Comparison of ENCODE assay signal across 8 mouse cellular contexts in the genomic region with DNA sequence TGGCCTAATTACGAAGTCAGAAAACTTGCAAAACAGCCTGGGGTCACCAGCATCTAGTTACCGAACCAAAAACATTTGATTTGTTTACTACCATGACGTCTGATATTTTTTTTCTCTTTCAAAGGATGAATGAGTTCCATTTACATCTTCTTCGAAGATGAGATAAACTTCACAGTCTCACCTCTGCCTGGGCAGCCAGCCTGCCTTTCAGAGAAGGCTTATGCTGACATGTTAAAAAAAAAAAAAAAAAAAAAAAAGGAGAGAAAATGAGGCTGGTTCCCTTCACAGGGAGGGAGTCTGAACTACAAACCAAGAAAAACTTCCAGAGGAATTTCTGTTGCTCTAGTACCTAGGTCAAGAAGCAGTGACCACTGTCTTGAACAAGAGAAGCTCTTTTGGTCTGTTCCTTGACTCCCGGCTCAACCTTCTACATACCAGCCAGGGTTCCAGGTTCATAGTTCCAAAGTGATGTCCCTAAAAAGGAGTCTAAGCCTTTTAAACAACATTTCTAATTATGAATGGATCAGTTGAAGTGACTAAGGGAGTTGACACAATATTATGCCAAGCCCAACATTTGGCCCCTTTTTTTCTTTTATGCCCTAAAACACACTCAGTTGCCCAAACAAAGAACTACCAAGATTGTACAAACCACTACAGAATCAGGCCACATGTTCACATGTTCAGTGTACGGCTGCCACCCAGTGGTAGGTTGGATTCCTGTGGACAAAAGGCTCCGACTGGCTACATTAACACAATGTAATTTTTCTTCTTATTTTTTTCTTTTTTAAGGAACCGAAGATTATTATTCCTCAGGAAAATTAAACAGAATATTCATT. TPM values are rescaled to one million over a fixed set of nuclear protein-coding genes. Genes with fewer than 3 reads are reported as not detected.
DNase-seq lines count a peak whose midpoint lies in the region; ATAC-seq and TF ChIP-seq lines count a peak whose summit lies in the region.

No protein-coding gene starts in this region.

- dilution Hi-C loops in CH12.LX (cut with MboI; ENCODE audit: extremely low pct_ligation_motif_present, extremely low pct_unique_long_range_greater_than_20kb, low sequenced_read_pairs): no loop called here

- intact Hi-C loops in heart, postnatal 36 days (cut with DNase I): loop anchor here (1.0 to 5.0 kb wide), 4 partner anchors 95 to 1004 kb away; no protein-coding TSS in a partner anchor

- no peak for TF ChIP-seq EP300 in CH12.LX (IDR thresholded peaks at IDR 0.05; ENCODE audit: low read length)

- H3K36me3 ChIP-seq in CH12.LX (replicated peaks in 1 of 2; ENCODE audit: control insufficient read depth in 1 of 2, insufficient read depth in 1 of 2, low read length in 1 of 2): no peaks in the 10 kb centered on the region
- no peaks in the 10 kb centered on the region for H3K36me3 ChIP-seq in lung, embryonic 15.5 days

- H3K9ac ChIP-seq in CH12.LX (ENCODE audit: insufficient read depth, low read depth): peak overlapping the region; percentile 62
- no peak overlapping the region for H3K9ac ChIP-seq in lung, embryonic 15.5 days

- peak; percentile 82 for DNase-seq in CH12.LX (ENCODE audit: extremely low read depth)
- DNase-seq in fibroblast of lung, adult 2 months (ENCODE audit: low read depth): peak; percentile 43
- peak; percentile 58 to 69 for DNase-seq in heart, postnatal 36 days
- DNase-seq in large intestine, adult 2 months (ENCODE audit: low read depth, low spot score): peak; percentile 36
- DNase-seq in ovary, postnatal 36 days (ENCODE audit: low spot score): peak; percentile 59
- peak; percentile 87 for DNase-seq in thymus, postnatal 14 days

- H3K4me2 ChIP-seq in CH12.LX (ENCODE audit: insufficient read depth, low read depth, poor library complexity, severe bottlenecking): peak overlapping the region; percentile 100
- no peak overlapping the region for H3K4me2 ChIP-seq in lung, embryonic 15.5 days

- no peaks in the 10 kb centered on the region for H3K27me3 ChIP-seq in CH12.LX (replicated peaks)
- no peaks in the 10 kb centered on the region for H3K27me3 ChIP-seq in lung, embryonic 15.5 days

- ATAC-seq in lung, embryonic 15.5 days (ENCODE audit: borderline replicate concordance, extremely low read depth, low FRiP score, low TSS enrichment): peak; percentile 68; the same call in 1 of the 2 replicates

- no peak for TF ChIP-seq POLR2A in CH12.LX (IDR thresholded peaks at IDR 0.05; ENCODE audit: low read depth, low read length)
- no peak for TF ChIP-seq POLR2A in bone marrow macrophage, adult 2 months (IDR thresholded peaks at IDR 0.05; ENCODE audit: borderline replicate concordance, low read depth, low read length)

- H3K4me1 ChIP-seq in CH12.LX (ENCODE audit: control insufficient read depth in 1 of 2, insufficient read depth in 2 of 2): peaks cover 15 to 69% of the 10 kb centered on the region in 2 experiments; a peak in 3 of 4 replicates
- H3K4me1 ChIP-seq in bone marrow macrophage, adult 2 months (ENCODE audit: control insufficient read depth, insufficient read depth, low read length): no peaks in the 10 kb centered on the region; the same call in 1 of the 2 replicates
- no peaks in the 10 kb centered on the region for H3K4me1 ChIP-seq in lung, embryonic 15.5 days

- TF ChIP-seq CTCF in CH12.LX (conservative IDR thresholded peaks at IDR 0.05 in 1 of 2, IDR thresholded peaks at IDR 0.05 in 1 of 2; ENCODE audit: low read depth in 2 of 2, low read length in 2 of 2): peak; percentile 43 to 92
- peak; percentile 37; the same call in 1 of the 2 replicates for TF ChIP-seq CTCF in bone marrow macrophage, adult 2 months (IDR thresholded peaks at IDR 0.05; ENCODE audit: low read depth, low read length)

- 58% methylated on average over 8 of the region's 8 CpGs for WGBS in large intestine, adult 2 months
- 47% methylated on average over 8 of the region's 8 CpGs for WGBS in lung, embryonic 15.5 days

- no peak overlapping the region for H3K27ac ChIP-seq in CH12.LX (ENCODE audit: insufficient read depth, low read depth)
- H3K27ac ChIP-seq in bone marrow macrophage, adult 2 months (ENCODE audit: insufficient read depth, low read depth, low read length): no peak overlapping the region
- no peak overlapping the region for H3K27ac ChIP-seq in lung, embryonic 15.5 days

- no peak; the same call in none of the 2 replicates for TF ChIP-seq RAD21 in CH12.LX (IDR thresholded peaks at IDR 0.05; ENCODE audit: low read depth, low read length)

- H3K4me3 ChIP-seq in CH12.LX (replicated peaks in 1 of 3; ENCODE audit: low read depth in 2 of 3, low read length in 2 of 3, poor library complexity in 1 of 3): no peak overlapping the region
- no peak overlapping the region for H3K4me3 ChIP-seq in bone marrow macrophage, adult 2 months (ENCODE audit: insufficient read depth, low read length)
- H3K4me3 ChIP-seq in lung, embryonic 15.5 days: no peak overlapping the region

- in situ Hi-C loops in CH12.LX (cut with MboI; ENCODE audit: low pct_ligation_motif_present, low pct_unique_long_range_greater_than_20kb, low sequenced_read_pairs): loop anchor here (10.0 to 25.0 kb wide), 2 partner anchors 399 to 651 kb away; no protein-coding TSS in a partner anchor

- no peaks in the 10 kb centered on the region for H3K9me3 ChIP-seq in CH12.LX (replicated peaks; ENCODE audit: low read length)
- H3K9me3 ChIP-seq in lung, embryonic 15.5 days: no peaks in the 10 kb centered on the region

- no peaks in the 10 kb centered on the region for H3K79me2 ChIP-seq in CH12.LX (replicated peaks; ENCODE audit: control insufficient read depth, extremely low read depth, insufficient read depth, poor library complexity, severe bottlenecking)

TF ChIP-seq in CH12.LX, 34 proteins besides CTCF, POLR2A, EP300 and RAD21:
- TF ChIP-seq TCF12 (IDR thresholded peaks at IDR 0.05; ENCODE audit: low read depth, low read length): 0 out of 2 replicates have a peak, but pooled peaks have one; percentile 27
- peak; percentile 89 for TF ChIP-seq ZNF384 (IDR thresholded peaks at IDR 0.05; ENCODE audit: low read depth, low read length)
- TF ChIP-seq ZC3H11A (IDR thresholded peaks at IDR 0.05; ENCODE audit: low read depth, low read length): peak; percentile 82
- peak; percentile 99 for TF ChIP-seq MYC (IDR thresholded peaks at IDR 0.05; ENCODE audit: low read depth, low read length)
- TF ChIP-seq USF2 (conservative IDR thresholded peaks at IDR 0.05; ENCODE audit: low read depth, low read length): no peak
- peak; percentile 90 for TF ChIP-seq SMC3 (IDR thresholded peaks at IDR 0.05; ENCODE audit: low read depth, low read length)
- no peak for TF ChIP-seq TBP (conservative IDR thresholded peaks at IDR 0.05; ENCODE audit: low read depth, low read length)
- 0 out of 2 replicates have a peak, but pooled peaks have one; percentile 28 for TF ChIP-seq CHD1 (IDR thresholded peaks at IDR 0.05; ENCODE audit: low read depth, low read length)
- peak; percentile 88 for TF ChIP-seq MAX (IDR thresholded peaks at IDR 0.05; ENCODE audit: low read length)
- TF ChIP-seq MXI1 (IDR thresholded peaks at IDR 0.05; ENCODE audit: low read depth, low read length): no peak
TF ChIP-seq in CH12.LX: peak in this region for 7.

RNA-seq across cellular contexts. Expression of a gene that starts 42.4 kb away (rescaled TPM):
- total RNA-seq in CH12.LX (2012; rRNA removed) (0.29 and 0.59 TPM in 2 replicates), CH12.LX (2014; rRNA removed) (0.14 TPM in 1 of 2 replicates, not detected in the other)
- 0.56 TPM in 1 of 2 replicates, not detected in the other for polyA plus RNA-seq in CH12.LX (2012; ENCODE audit: insufficient read length, low read depth)
- 2.0 and 4.6 TPM in 2 replicates for polyA plus RNA-seq in bone marrow macrophage, adult 2 months (2012; ENCODE audit: insufficient read depth, insufficient read length, missing spikeins)
- total RNA-seq in heart, postnatal 36 days (2021): 1 to 10 TPM; 6.8 to 8.0 TPM
- 5.6 and 9.5 TPM in 2 replicates for polyA plus RNA-seq in large intestine, adult 2 months (2012; rRNA removed)
- polyA plus RNA-seq in lung, embryonic 15.5 days (2015; fragmentation: Nextera tagmentation; extraction: Ambion mirVana): 37.0 and 37.3 TPM in 2 replicates

Comparison
In these comparisons a context has a peak if more than half of its experiments do, and no peak if none do; other contexts are left out.
1. DNase-seq: peak in every context shown above with its lines; median percentile 87 in thymus, postnatal 14 days; 82 in CH12.LX; 64 in heart, postnatal 36 days; 59 in ovary, postnatal 36 days; 43 in fibroblast of lung, adult 2 months; 36 in large intestine, adult 2 months.